Mouse (Mus musculus) forebrain, embryonic 16.5 days (tissue): ENCODE data around the gene St8sia1. TPM values are rescaled to one million over a fixed set of nuclear protein-coding genes. Genes with fewer than 3 reads are reported as not detected.
A peak's percentile ranks its signal among the peaks of the same experiment; 100 is the strongest.

Experiments
- ATAC-seq: fragments of 200-750 bp; cut with Nextera tagmentation; 2 replicates; pipeline ENCODE4 v1.8.0; 2017; ENCODE audit warnings: mild to moderate bottlenecking, moderate library complexity
- H3K27ac ChIP-seq: fragments of 300-500 bp; sonication (generic); 2 replicates; pipeline ENCODE4 v1.5.1; 2014; ENCODE audit warnings: low read length, control low read depth
- H3K27me3 ChIP-seq: fragments of 300-500 bp; sonication (generic); replicated peaks from 2 replicates; pipeline ENCODE4 v1.6.1; 2014; ENCODE audit warnings: low read length; ENCODE audit not compliant: control insufficient read depth, insufficient read depth
- H3K36me3 ChIP-seq: fragments of 300-500 bp; sonication (generic); 2 replicates; pipeline ENCODE4 v1.6.1; 2014; ENCODE audit not compliant: control insufficient read depth, insufficient read depth
- H3K4me1 ChIP-seq: fragments of 300-500 bp; sonication (generic); replicated peaks from 2 replicates; pipeline ENCODE4 v1.6.1; 2014; ENCODE audit warnings: low read length; ENCODE audit not compliant: control insufficient read depth, insufficient read depth
- H3K4me2 ChIP-seq: fragments of 300-500 bp; sonication (generic); 2 replicates; pipeline ENCODE4 v1.6.1; 2014; ENCODE audit warnings: mild to moderate bottlenecking, low read length, control low read depth
- H3K4me3 ChIP-seq: fragments of 300-500 bp; sonication (generic); replicated peaks from 2 replicates; pipeline ENCODE4 v1.5.1; 2014; ENCODE audit warnings: mild to moderate bottlenecking, low read length, control low read depth
- H3K9ac ChIP-seq: fragments of 300-500 bp; sonication (generic); replicated peaks from 2 replicates; pipeline ENCODE4 v1.6.1; 2014; ENCODE audit warnings: low read depth, low read length, control low read depth
- H3K9me3 ChIP-seq: fragments of 300-500 bp; sonication (generic); 2 replicates; pipeline ENCODE4 v1.6.1; 2016; ENCODE audit warnings: low read length; ENCODE audit not compliant: control insufficient read depth
- WGBS: fragments of 180-500 bp; shearing (Covaris S2); extraction: QIAGEN DNeasy Blood & Tissue Kit; methylation state at CpG from one replicate; pipeline ENCODE4 v1.1.7; 2014; 5-methylcytosine and 5-hydroxymethylcytosine counted together
- polyA plus RNA-seq: library from polyadenylated mRNA; unstranded; fragments of >200 nt; fragmentation: Nextera tagmentation; extraction: Ambion mirVana; gene quantifications from 2 replicates; pipeline ENCODE4 v1.2.1, GENCODE M21; 2015

St8sia1 gene
- polyA plus RNA-seq, 1 experiment from 2014 or later, result 6.4 TPM

- 81% methylated on average over 7 of the region's 7 CpGs for WGBS
- no peak for ATAC-seq
- Histone ChIP-seq H3K27me3 (no peaks in the 10 kb centered on the region), H3K27ac (no peak overlapping the region), H3K36me3 (no peaks in the 10 kb centered on the region), H3K4me1 (peaks cover 5% of the 10 kb centered on the region; the same call in 1 of the 2 replicates), H3K9me3 (no peaks in the 10 kb centered on the region), H3K4me3 (no peak overlapping the region), H3K4me2 (no peak overlapping the region), H3K9ac (no peak overlapping the region)
Observed at GRCm38 (mm10) chr6:142799704-142800374, 164.4 kb downstream of the St8sia1 start.

- Histone ChIP-seq H3K4me1 (peaks cover 5% of the 10 kb centered on the region; the same call in 1 of the 2 replicates), H3K36me3 (no peaks in the 10 kb centered on the region), H3K4me3 (no peak overlapping the region), H3K4me2 (no peak overlapping the region), H3K9ac (no peak overlapping the region), H3K27ac (no peak overlapping the region), H3K9me3 (no peaks in the 10 kb centered on the region), H3K27me3 (no peaks in the 10 kb centered on the region)
- no peak for ATAC-seq
- WGBS, result 79% methylated on average over 9 of the region's 9 CpGs
Observed at GRCm38 (mm10) chr6:142798837-142799236, 165.4 kb downstream of the St8sia1 start.

DNA sequence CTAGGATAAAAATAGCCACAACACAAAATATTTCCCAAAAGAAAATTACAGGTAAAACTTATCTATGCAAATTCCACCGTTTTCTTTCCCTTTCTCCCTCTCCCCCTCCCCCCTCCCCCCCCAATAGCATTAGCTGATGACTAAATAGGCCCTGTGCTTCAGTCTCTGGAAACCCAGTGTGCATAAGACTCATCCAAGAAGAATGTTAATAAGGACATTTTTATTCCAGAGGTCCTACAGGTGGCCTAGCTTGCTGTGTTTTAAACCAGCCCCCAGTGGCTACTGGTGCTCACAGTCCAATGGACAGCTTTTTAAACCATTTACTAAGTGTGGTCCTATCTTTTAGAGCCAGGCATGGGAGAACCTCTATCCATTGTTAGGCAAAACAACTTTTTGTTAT lies 166.3 kb downstream of the St8sia1 start:
- WGBS, result 83% methylated on average over 1 of the region's 1 CpGs
- Histone ChIP-seq H3K4me3 (no peak overlapping the region), H3K4me2 (no peak overlapping the region), H3K27ac (no peak overlapping the region), H3K4me1 (peaks cover 9% of the 10 kb centered on the region; the same call in 1 of the 2 replicates), H3K27me3 (no peaks in the 10 kb centered on the region), H3K36me3 (no peaks in the 10 kb centered on the region), H3K9me3 (no peaks in the 10 kb centered on the region), H3K9ac (no peak overlapping the region)
- ATAC-seq, result no peak

DNA sequence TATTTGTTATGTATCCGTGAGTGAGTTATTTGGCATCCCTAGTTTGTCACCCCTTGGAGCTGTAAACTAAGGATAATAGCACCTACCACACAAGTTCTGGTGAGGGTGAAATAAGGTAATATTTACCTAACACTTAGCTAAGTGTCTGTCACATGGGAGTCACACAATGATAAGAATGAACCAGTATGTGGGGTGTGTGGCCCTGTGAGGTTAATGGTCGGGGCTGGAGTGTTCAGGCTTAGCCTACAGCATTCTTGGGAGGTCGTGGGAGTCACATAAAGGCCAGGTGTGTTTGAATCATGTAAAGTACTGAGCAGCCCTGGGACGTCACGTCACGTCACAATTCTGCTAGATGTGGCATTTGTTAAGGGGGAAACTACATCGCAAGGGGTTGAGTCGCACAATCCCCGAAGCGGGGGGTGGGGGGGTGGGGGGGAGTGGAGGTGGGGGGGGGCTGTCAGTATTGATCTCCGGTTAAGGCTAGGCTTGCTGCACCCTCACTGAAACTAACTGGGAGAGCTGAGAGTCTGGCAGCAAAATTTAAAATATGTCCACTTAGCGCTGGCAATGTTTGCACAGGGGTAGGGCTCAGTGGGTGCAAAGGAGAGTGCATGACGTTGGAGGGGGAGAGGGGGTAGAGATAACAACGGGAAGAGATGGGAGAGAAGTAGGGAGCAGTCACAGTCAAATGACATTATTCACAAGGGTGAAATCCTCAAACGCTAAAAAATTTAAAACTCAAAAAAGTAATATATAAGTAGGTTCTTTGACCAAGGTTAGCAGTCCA lies 168.4 kb downstream of the St8sia1 start:
- H3K27me3 ChIP-seq, result no peaks in the 10 kb centered on the region
- 82% methylated on average over 15 of the region's 15 CpGs for WGBS

GRCm38 (mm10) chr6:142795087-142795486 lies 169.2 kb downstream of the St8sia1 start:
- 94% methylated on average over 9 of the region's 9 CpGs for WGBS

More for the DNA sequence above, 168.4 kb downstream of the St8sia1 start:
- ATAC-seq, result no peak
- H3K4me2 ChIP-seq, result no peak overlapping the region
- H3K27ac ChIP-seq, result no peak overlapping the region
- no peak overlapping the region for H3K4me3 ChIP-seq
- H3K9ac ChIP-seq, result no peak overlapping the region
- 0 out of 2 replicates have a peak, but pooled peaks cover 7% of the 10 kb centered on the region for H3K4me1 ChIP-seq
- H3K9me3 ChIP-seq, result no peaks in the 10 kb centered on the region
- H3K36me3 ChIP-seq, result no peaks in the 10 kb centered on the region

GRCm38 (mm10) chr6:142793468-142793867 lies 170.8 kb downstream of the St8sia1 start:
- H3K27me3 ChIP-seq, result no peaks in the 10 kb centered on the region
- no peak overlapping the region for H3K4me2 ChIP-seq
- H3K4me3 ChIP-seq, result no peak overlapping the region
- peak; percentile 51; the same call in 1 of the 2 replicates for ATAC-seq
- no peaks in the 10 kb centered on the region for H3K9me3 ChIP-seq
- 45% methylated on average over 7 of the region's 7 CpGs for WGBS
- H3K4me1 ChIP-seq, result peaks cover 8% of the 10 kb centered on the region
- no peak overlapping the region for H3K27ac ChIP-seq
- H3K36me3 ChIP-seq, result no peaks in the 10 kb centered on the region
- H3K9ac ChIP-seq, result no peak overlapping the region

More at GRCm38 (mm10) chr6:142795087-142795486, 169.2 kb downstream of the St8sia1 start:
- H3K4me3 ChIP-seq, result no peak overlapping the region
- no peak overlapping the region for H3K27ac ChIP-seq
- H3K9me3 ChIP-seq, result no peaks in the 10 kb centered on the region
- ATAC-seq, result no peak
- no peaks in the 10 kb centered on the region for H3K36me3 ChIP-seq
- no peaks in the 10 kb centered on the region for H3K27me3 ChIP-seq
- 0 out of 2 replicates have a peak, but pooled peaks cover 7% of the 10 kb centered on the region for H3K4me1 ChIP-seq
- no peak overlapping the region for H3K4me2 ChIP-seq
- H3K9ac ChIP-seq, result no peak overlapping the region

DNA sequence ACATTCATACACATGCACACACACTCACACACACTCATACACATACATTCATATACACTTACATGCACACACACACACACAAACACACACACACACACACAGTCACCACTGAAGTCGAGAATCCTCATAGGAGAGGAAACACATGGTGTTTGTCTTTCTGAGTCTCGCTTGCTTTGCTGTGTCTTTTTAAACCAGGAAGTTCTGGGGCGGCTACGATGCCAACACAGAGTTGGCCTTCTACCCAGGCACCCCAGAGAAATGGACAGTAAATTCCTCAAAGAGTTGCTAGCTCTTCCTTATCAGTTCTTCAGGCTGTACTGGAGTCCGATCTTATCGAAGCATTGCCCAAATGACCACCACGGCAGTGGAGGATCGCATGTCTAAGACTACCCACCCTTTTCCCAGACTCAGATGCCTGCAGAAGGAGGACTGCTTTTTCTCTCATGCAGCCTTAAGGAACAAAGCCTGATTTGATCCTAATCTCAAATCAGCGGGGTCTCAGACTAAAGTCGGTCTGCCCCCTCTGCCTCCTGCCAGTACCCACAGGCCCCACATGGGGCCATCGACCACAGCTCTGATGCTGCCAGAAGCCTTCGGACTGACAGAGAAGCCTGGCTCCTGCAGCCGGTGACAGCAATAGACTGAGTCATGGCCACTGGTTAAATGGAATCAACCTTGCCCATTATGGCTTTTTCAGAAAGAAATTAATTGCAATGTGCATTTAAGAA lies 171.8 kb downstream of the St8sia1 start:
- WGBS, result 41% methylated on average over 13 of the region's 13 CpGs
- H3K9me3 ChIP-seq, result no peaks in the 10 kb centered on the region
- ATAC-seq, result no peak
- peaks cover 14% of the 10 kb centered on the region for H3K4me1 ChIP-seq
- H3K36me3 ChIP-seq, result no peaks in the 10 kb centered on the region
- H3K27ac ChIP-seq, result no peak overlapping the region
- no peak overlapping the region for H3K4me3 ChIP-seq
- H3K9ac ChIP-seq, result no peak overlapping the region; the same call in 1 of the 2 replicates
- H3K4me2 ChIP-seq, result no peak overlapping the region
- no peaks in the 10 kb centered on the region for H3K27me3 ChIP-seq

DNA sequence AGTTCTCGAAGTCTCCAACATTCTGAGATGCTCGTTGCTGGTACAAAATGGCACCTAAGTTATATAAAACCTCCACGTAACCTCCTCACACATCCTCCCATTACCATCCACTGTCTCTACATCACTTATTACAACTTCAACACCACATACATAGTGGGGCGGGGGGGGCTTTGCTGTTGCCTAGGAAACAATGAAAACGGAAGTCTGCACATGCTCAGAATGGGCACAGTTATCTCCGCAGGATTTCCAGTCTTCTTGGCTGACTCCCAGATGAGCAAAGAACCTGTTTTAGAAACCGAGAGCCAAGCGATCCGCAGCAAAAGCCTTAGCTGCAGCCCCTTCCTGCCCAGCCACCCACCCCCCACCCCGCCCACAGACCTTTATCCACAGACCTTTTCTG lies 174.5 kb downstream of the St8sia1 start:
- Histone ChIP-seq H3K4me2 (no peak overlapping the region), H3K9me3 (no peaks in the 10 kb centered on the region), H3K36me3 (no peaks in the 10 kb centered on the region), H3K27me3 (no peaks in the 10 kb centered on the region), H3K4me1 (peaks cover 14% of the 10 kb centered on the region), H3K4me3 (no peak overlapping the region), H3K27ac (no peak overlapping the region), H3K9ac (no peak overlapping the region)
- 79% methylated on average over 10 of the region's 10 CpGs for WGBS
- ATAC-seq, result no peak
